Mouse (Mus musculus): Measurements from ENCODE around the gene Gse1. TPM values are rescaled to one million over a fixed set of nuclear protein-coding genes. Genes with fewer than 3 reads are reported as not detected.
"Not testable (repeated sequence)": the region's sequence is repeated elsewhere in the genome, so short reads cannot be mapped to it uniquely, and the experiment has no call there.

The Gse1 gene
- total RNA-seq, 1 experiment from 2014 or later, result 28.5 TPM

- ATAC-seq (ENCODE audit: extremely low read depth, insufficient number of reproducible peaks, low FRiP score, poor library complexity, severe bottlenecking), result no peak
Observed at GRCm38 (mm10) chr8:120329030-120329748, 100.9 kb downstream of the Gse1 start.

GRCm38 (mm10) chr8:120331027-120331426 lies 102.8 kb downstream of the Gse1 start:
- ATAC-seq (ENCODE audit: extremely low read depth, insufficient number of reproducible peaks, low FRiP score, poor library complexity, severe bottlenecking), result no peak

- ATAC-seq (ENCODE audit: extremely low read depth, insufficient number of reproducible peaks, low FRiP score, poor library complexity, severe bottlenecking), result peak; percentile 24; the same call in 1 of the 2 replicates
Observed at GRCm38 (mm10) chr8:120332379-120333229, 104.3 kb downstream of the Gse1 start.

GRCm38 (mm10) chr8:120333681-120334080 lies 105.4 kb downstream of the Gse1 start:
- ATAC-seq (ENCODE audit: extremely low read depth, insufficient number of reproducible peaks, low FRiP score, poor library complexity, severe bottlenecking), result no peak

- not testable (repeated sequence) for ATAC-seq (ENCODE audit: extremely low read depth, insufficient number of reproducible peaks, low FRiP score, poor library complexity, severe bottlenecking)
Observed at GRCm38 (mm10) chr8:120334261-120334660, 106.0 kb downstream of the Gse1 start.

GRCm38 (mm10) chr8:120334878-120335261 lies 106.6 kb downstream of the Gse1 start:
- ATAC-seq (ENCODE audit: extremely low read depth, insufficient number of reproducible peaks, low FRiP score, poor library complexity, severe bottlenecking), result no peak

- ATAC-seq (ENCODE audit: extremely low read depth, insufficient number of reproducible peaks, low FRiP score, poor library complexity, severe bottlenecking), result peak; percentile 56; the same call in 1 of the 2 replicates
Observed at GRCm38 (mm10) chr8:120335262-120336086, 107.2 kb downstream of the Gse1 start.

GRCm38 (mm10) chr8:120336087-120336380 lies 107.8 kb downstream of the Gse1 start:
- no peak for ATAC-seq (ENCODE audit: extremely low read depth, insufficient number of reproducible peaks, low FRiP score, poor library complexity, severe bottlenecking)

GRCm38 (mm10) chr8:120336909-120337555 lies 108.8 kb downstream of the Gse1 start:
- ATAC-seq (ENCODE audit: extremely low read depth, insufficient number of reproducible peaks, low FRiP score, poor library complexity, severe bottlenecking), result no peak

GRCm38 (mm10) chr8:120337627-120338026 lies 109.4 kb downstream of the Gse1 start:
- ATAC-seq (ENCODE audit: extremely low read depth, insufficient number of reproducible peaks, low FRiP score, poor library complexity, severe bottlenecking), result no peak

GRCm38 (mm10) chr8:120338678-120339077 lies 110.4 kb downstream of the Gse1 start:
- no peak for ATAC-seq (ENCODE audit: extremely low read depth, insufficient number of reproducible peaks, low FRiP score, poor library complexity, severe bottlenecking)

- no peak for ATAC-seq (ENCODE audit: extremely low read depth, insufficient number of reproducible peaks, low FRiP score, poor library complexity, severe bottlenecking)
Observed at GRCm38 (mm10) chr8:120339743-120340142, 111.5 kb downstream of the Gse1 start.

GRCm38 (mm10) chr8:120341124-120341523 lies 112.9 kb downstream of the Gse1 start:
- ATAC-seq (ENCODE audit: extremely low read depth, insufficient number of reproducible peaks, low FRiP score, poor library complexity, severe bottlenecking), result no peak

- no peak for ATAC-seq (ENCODE audit: extremely low read depth, insufficient number of reproducible peaks, low FRiP score, poor library complexity, severe bottlenecking)
Observed at GRCm38 (mm10) chr8:120342847-120343548, 114.7 kb downstream of the Gse1 start.

GRCm38 (mm10) chr8:120343582-120343981 lies 115.3 kb downstream of the Gse1 start:
- no peak for ATAC-seq (ENCODE audit: extremely low read depth, insufficient number of reproducible peaks, low FRiP score, poor library complexity, severe bottlenecking)

- no peak for ATAC-seq (ENCODE audit: extremely low read depth, insufficient number of reproducible peaks, low FRiP score, poor library complexity, severe bottlenecking)
Observed at GRCm38 (mm10) chr8:120344166-120344565, 115.9 kb downstream of the Gse1 start.

GRCm38 (mm10) chr8:120344583-120344982 lies 116.3 kb downstream of the Gse1 start:
- ATAC-seq (ENCODE audit: extremely low read depth, insufficient number of reproducible peaks, low FRiP score, poor library complexity, severe bottlenecking), result no peak

- ATAC-seq (ENCODE audit: extremely low read depth, insufficient number of reproducible peaks, low FRiP score, poor library complexity, severe bottlenecking), result no peak
Observed at GRCm38 (mm10) chr8:120347734-120348341, 119.6 kb downstream of the Gse1 start.

All from neutrophil, adult 5-6 weeks (primary cell).